Mouse (Mus musculus): ENCODE measurements around the gene Eps8l2. TPM values are rescaled to one million over a fixed set of nuclear protein-coding genes. Genes with fewer than 3 reads are reported as not detected.

Gene Eps8l2
- polyA plus RNA-seq, 1 experiment from 2014 or later, result 5.7 TPM

DNA sequence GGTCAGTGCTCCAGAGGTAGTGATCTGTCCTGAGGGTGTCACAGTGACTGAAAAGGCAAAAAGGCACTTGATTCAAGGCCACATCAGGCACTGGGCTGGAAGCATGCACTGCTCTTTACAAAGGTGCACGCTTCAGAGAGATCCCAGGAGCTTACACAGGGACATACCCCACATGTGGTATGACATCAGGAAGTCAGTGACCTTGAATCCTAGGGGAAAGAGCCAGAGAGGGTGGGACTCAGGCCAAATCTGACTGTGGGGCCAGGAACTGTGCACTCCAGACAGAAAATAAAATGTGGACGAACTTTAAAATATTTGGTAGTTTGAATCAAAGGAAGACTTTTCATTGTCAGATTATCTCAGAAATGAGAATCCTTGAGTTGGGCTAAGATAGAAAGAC, 24.3 kb upstream of the Eps8l2 start:
- H3K4me1 ChIP-seq, result no peaks in the 10 kb centered on the region
- no peak for ATAC-seq (ENCODE audit: insufficient number of reproducible peaks, insufficient read depth, low FRiP score, low TSS enrichment)
- 92% methylated on average over 2 of the region's 2 CpGs for WGBS
- H3K9me3 ChIP-seq, result no peaks in the 10 kb centered on the region
- H3K36me3 ChIP-seq, result peaks cover 90% of the 10 kb centered on the region
- H3K9ac ChIP-seq, result no peak overlapping the region
- H3K27me3 ChIP-seq, result no peaks in the 10 kb centered on the region
- no peak overlapping the region for H3K27ac ChIP-seq
- H3K4me3 ChIP-seq, result no peak overlapping the region
- no peak overlapping the region for H3K4me2 ChIP-seq (replicated peaks)

DNA sequence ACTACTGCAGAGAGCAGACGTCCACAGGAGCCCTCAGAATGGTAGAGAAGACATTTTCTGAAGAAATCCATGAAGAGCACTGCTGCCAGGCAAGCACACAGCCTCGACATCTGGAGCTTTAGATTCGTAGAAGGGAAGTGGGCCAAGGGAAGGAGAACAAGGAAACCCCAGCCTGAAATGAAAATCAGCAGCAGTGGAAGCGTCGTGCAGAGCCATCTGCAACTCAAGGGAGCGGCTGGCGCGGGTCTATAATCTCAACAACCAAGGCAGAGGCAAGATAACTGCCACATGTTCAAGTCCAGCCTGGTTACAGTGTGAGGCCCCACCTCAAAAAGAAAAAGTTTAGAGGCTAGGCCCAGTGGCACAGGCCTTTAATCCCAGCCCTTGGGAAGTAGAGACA, 23.6 kb upstream of the Eps8l2 start:
- Histone ChIP-seq H3K27ac (no peak overlapping the region), H3K4me2 (replicated peaks) (no peak overlapping the region), H3K4me1 (no peaks in the 10 kb centered on the region), H3K4me3 (no peak overlapping the region), H3K27me3 (no peaks in the 10 kb centered on the region), H3K9ac (no peak overlapping the region), H3K36me3 (peaks cover 87% of the 10 kb centered on the region), H3K9me3 (no peaks in the 10 kb centered on the region)
- 88% methylated on average over 8 of the region's 8 CpGs for WGBS
- no peak for ATAC-seq (ENCODE audit: insufficient number of reproducible peaks, insufficient read depth, low FRiP score, low TSS enrichment)

GRCm38 (mm10) chr7:141315974-141316373, 22.7 kb upstream of the Eps8l2 start:
- no peak for ATAC-seq (ENCODE audit: insufficient number of reproducible peaks, insufficient read depth, low FRiP score, low TSS enrichment)
- WGBS, result 79% methylated on average over 5 of the region's 5 CpGs
- Histone ChIP-seq H3K4me1 (no peaks in the 10 kb centered on the region), H3K4me3 (no peak overlapping the region), H3K9me3 (no peaks in the 10 kb centered on the region), H3K9ac (no peak overlapping the region), H3K36me3 (peaks cover 87% of the 10 kb centered on the region), H3K27ac (no peak overlapping the region), H3K27me3 (no peaks in the 10 kb centered on the region), H3K4me2 (replicated peaks) (no peak overlapping the region)

GRCm38 (mm10) chr7:141317619-141318132, 21.0 kb upstream of the Eps8l2 start:
- H3K36me3 ChIP-seq, result peaks cover 87% of the 10 kb centered on the region
- WGBS, result 76% methylated on average over 1 of the region's 1 CpGs
- no peak overlapping the region for H3K4me2 ChIP-seq (replicated peaks)
- no peaks in the 10 kb centered on the region for H3K27me3 ChIP-seq
- H3K9ac ChIP-seq, result no peak overlapping the region
- ATAC-seq (ENCODE audit: insufficient number of reproducible peaks, insufficient read depth, low FRiP score, low TSS enrichment), result no peak
- no peak overlapping the region for H3K27ac ChIP-seq
- no peak overlapping the region for H3K4me3 ChIP-seq
- H3K4me1 ChIP-seq, result no peaks in the 10 kb centered on the region
- H3K9me3 ChIP-seq, result no peaks in the 10 kb centered on the region

GRCm38 (mm10) chr7:141319446-141319845, 19.2 kb upstream of the Eps8l2 start:
- no peak for ATAC-seq (ENCODE audit: insufficient number of reproducible peaks, insufficient read depth, low FRiP score, low TSS enrichment)
- H3K36me3 ChIP-seq, result peaks cover 89% of the 10 kb centered on the region

DNA sequence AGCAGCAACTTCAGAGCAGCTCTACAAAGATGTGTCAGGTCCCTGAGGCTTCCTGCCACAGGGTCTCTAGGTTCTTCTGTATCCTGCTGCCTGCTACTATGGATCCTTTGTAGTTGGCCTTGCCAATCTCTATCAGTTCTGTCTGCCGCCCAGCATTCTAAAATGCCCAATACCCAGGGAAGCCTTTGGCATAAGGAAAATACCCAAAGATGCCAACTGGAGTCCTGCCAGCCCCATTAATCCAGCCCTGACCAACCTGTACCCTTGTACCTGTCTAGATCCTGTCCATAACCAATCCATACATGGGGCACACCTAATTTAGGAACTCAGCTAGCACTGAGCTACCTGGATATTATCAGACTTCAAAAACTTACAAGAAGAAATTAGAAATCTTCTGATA, 14.0 kb upstream of the Eps8l2 start:
- no peak overlapping the region for H3K27ac ChIP-seq
- H3K36me3 ChIP-seq, result peaks cover 44% of the 10 kb centered on the region
- no peaks in the 10 kb centered on the region for H3K27me3 ChIP-seq
- H3K9ac ChIP-seq, result 0 out of 2 replicates have a peak overlapping the region, but pooled peaks have one; percentile 44
- H3K9me3 ChIP-seq, result no peaks in the 10 kb centered on the region
- no peak for ATAC-seq (ENCODE audit: insufficient number of reproducible peaks, insufficient read depth, low FRiP score, low TSS enrichment)
- 97% methylated on average over 1 of the region's 1 CpGs for WGBS
- H3K4me3 ChIP-seq, result no peak overlapping the region
- H3K4me1 ChIP-seq, result peaks cover 26% of the 10 kb centered on the region
- no peak overlapping the region for H3K4me2 ChIP-seq (replicated peaks)

More at GRCm38 (mm10) chr7:141319446-141319845, 19.2 kb upstream of the Eps8l2 start:
- H3K9ac ChIP-seq, result no peak overlapping the region
- H3K9me3 ChIP-seq, result no peaks in the 10 kb centered on the region
- no peak overlapping the region for H3K4me2 ChIP-seq (replicated peaks)
- no peak overlapping the region for H3K4me3 ChIP-seq
- H3K27ac ChIP-seq, result no peak overlapping the region
- no peaks in the 10 kb centered on the region for H3K4me1 ChIP-seq
- H3K27me3 ChIP-seq, result no peaks in the 10 kb centered on the region
- 74% methylated on average over 2 of the region's 2 CpGs for WGBS

DNA sequence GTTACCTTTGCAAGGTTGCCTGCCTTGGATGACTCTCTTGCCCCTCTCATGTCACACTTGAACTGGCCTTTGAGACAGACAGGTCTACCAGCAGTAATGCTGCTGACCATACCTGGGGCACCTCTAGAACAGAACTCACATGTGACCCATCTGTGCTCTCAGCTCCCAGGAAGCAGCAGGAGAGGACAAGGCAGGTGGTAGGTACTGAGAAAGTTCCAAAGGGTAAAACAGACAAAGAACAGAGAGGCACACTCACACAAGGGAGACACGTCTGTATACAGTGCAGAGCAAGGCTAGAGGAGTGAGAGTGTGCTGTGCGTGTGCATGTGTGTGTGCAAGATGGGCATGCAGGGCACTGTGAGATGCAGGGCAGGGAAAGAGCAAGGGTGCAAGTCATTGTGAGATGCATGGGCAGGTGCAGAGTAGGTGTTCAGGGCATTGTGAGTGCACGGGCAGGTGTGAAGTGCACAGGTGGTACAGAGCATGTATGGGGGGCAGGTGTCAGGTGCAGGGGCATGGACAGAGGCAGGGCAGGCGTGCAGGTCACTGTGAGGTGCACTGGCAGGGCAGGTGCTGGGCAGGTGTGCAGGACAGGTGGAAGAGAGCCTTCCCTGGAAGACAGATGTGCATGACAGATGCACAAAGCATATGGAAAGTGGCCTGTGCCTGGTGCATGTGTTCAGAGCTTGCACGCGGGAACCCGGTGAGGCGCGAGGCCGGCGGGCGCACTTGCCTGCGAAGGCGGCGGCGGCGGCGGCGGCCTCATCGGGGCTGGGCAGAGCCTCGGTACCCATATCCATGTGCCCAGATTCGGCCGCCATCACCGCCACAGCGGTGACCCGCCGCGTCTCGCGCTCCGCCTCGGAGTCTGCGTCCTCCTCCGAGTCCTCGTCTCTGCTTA, 11.9 kb upstream of the Eps8l2 start:
- H3K4me2 ChIP-seq (replicated peaks), result peak overlapping the region; percentile 99
- 4% methylated on average over 35 of the region's 35 CpGs for WGBS
- peaks cover 27% of the 10 kb centered on the region for H3K36me3 ChIP-seq
- H3K4me1 ChIP-seq, result peaks cover 26% of the 10 kb centered on the region
- no peaks in the 10 kb centered on the region for H3K27me3 ChIP-seq
- H3K27ac ChIP-seq, result peak overlapping the region; percentile 99
- H3K4me3 ChIP-seq, result peak overlapping the region; percentile 66
- H3K9ac ChIP-seq, result peak overlapping the region; percentile 96
- peak; percentile 5 for ATAC-seq (ENCODE audit: insufficient number of reproducible peaks, insufficient read depth, low FRiP score, low TSS enrichment)
- no peaks in the 10 kb centered on the region for H3K9me3 ChIP-seq

- WGBS, result under 1% methylated on average over 105 of the region's 105 CpGs
- no peaks in the 10 kb centered on the region for H3K27me3 ChIP-seq
- peak within 1 kb of the TSS; percentile 66 for H3K4me3 ChIP-seq
- peak within 1 kb of the TSS; percentile 96 for H3K9ac ChIP-seq
- ATAC-seq (ENCODE audit: insufficient number of reproducible peaks, insufficient read depth, low FRiP score, low TSS enrichment), result peak; percentile 95
- H3K4me1 ChIP-seq, result peaks cover 26% of the 10 kb centered on the region
- H3K4me2 ChIP-seq (replicated peaks), result peak within 1 kb of the TSS; percentile 99
- H3K27ac ChIP-seq, result peak within 1 kb of the TSS; percentile 99
- no peaks in the 10 kb centered on the region for H3K9me3 ChIP-seq
- H3K36me3 ChIP-seq, result peaks cover 23% of the 10 kb centered on the region
Observed at GRCm38 (mm10) chr7:141327469-141328372, 11.0 kb upstream of the Eps8l2 start, which contains the start of the genes Deaf1 and Tmem80. Gene Deaf1 (minus strand): TSS chr7:141327690. Gene Tmem80 (plus strand): TSS chr7:141327739.

GRCm38 (mm10) chr7:141328373-141328990, 10.2 kb upstream of the Eps8l2 start:
- WGBS, result 19% methylated on average over 24 of the region's 24 CpGs
- Histone ChIP-seq H3K9me3 (no peaks in the 10 kb centered on the region), H3K27me3 (no peaks in the 10 kb centered on the region), H3K9ac (peak overlapping the region; percentile 96), H3K4me2 (replicated peaks) (peak overlapping the region; percentile 99), H3K36me3 (peaks cover 23% of the 10 kb centered on the region), H3K4me1 (peaks cover 26% of the 10 kb centered on the region), H3K27ac (peak overlapping the region; percentile 99), H3K4me3 (peak overlapping the region; percentile 66)
- ATAC-seq (ENCODE audit: insufficient number of reproducible peaks, insufficient read depth, low FRiP score, low TSS enrichment), result peak; percentile 32

GRCm38 (mm10) chr7:141330706-141331105, 8.0 kb upstream of the Eps8l2 start:
- no peak for ATAC-seq (ENCODE audit: insufficient number of reproducible peaks, insufficient read depth, low FRiP score, low TSS enrichment)
- Histone ChIP-seq H3K9me3 (no peaks in the 10 kb centered on the region), H3K4me2 (replicated peaks) (no peak overlapping the region), H3K27me3 (no peaks in the 10 kb centered on the region), H3K4me1 (peaks cover 18% of the 10 kb centered on the region), H3K9ac (no peak overlapping the region), H3K4me3 (no peak overlapping the region), H3K36me3 (peaks cover 26% of the 10 kb centered on the region), H3K27ac (no peak overlapping the region)

- 73% methylated on average over 6 of the region's 6 CpGs for WGBS
- Histone ChIP-seq H3K4me2 (replicated peaks) (no peak overlapping the region), H3K9ac (no peak overlapping the region; the same call in 1 of the 2 replicates), H3K36me3 (peaks cover 29% of the 10 kb centered on the region), H3K4me1 (peaks cover 6% of the 10 kb centered on the region), H3K27ac (no peak overlapping the region), H3K27me3 (no peaks in the 10 kb centered on the region), H3K9me3 (no peaks in the 10 kb centered on the region), H3K4me3 (no peak overlapping the region)
- ATAC-seq (ENCODE audit: insufficient number of reproducible peaks, insufficient read depth, low FRiP score, low TSS enrichment), result no peak
Observed at GRCm38 (mm10) chr7:141331990-141332389, 6.7 kb upstream of the Eps8l2 start.

All from embryonic facial prominence, embryonic 12.5 days (tissue).